Mouse (Mus musculus): ENCODE measurements around the gene Sertad2.

DNA sequence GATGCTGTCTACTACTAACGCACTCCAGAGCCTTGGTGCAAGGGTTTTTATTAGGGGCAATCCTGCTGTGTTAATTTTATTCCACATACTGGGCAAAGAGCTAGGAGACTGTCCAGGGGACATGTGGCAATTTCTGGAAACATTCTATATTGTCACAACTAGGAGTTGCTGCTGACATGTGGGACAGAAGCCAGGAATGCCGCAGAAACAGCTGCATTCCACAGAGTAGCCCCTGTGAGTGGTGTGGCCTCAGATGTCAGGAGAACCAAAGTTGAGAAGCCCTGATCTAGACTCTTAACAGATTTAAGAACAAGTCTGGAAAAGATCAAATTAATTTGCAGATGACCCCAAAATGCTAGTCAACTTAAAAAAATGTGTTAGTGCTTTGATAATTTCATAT is 46.3 kb downstream of the Sertad2 start:
- TF ChIP-seq GATA1 (IDR thresholded peaks at IDR 0.05; ENCODE audit: borderline replicate concordance, low read length) (no peak), FLI1 (IDR thresholded peaks at IDR 0.05; ENCODE audit: low read length) (no peak)

Measured in megakaryocyte, embryonic 14.5 days (primary cell).